Mouse (Mus musculus) testis, adult 2 months (tissue): ENCODE measurements at regions not wholly inside any gene's neighbourhood (a gene's known extent, or its start where the extent isn't known, plus 50 kb on each side); places are given as distances from the start of the nearest gene placed in this dataset.

Experiments used
- CTCF ChIP-seq: fragments of 200-500 bp; IDR thresholded peaks from 2 replicates; pipeline ENCODE4 v1.5.1; 2012; ENCODE audit warnings: low read depth, mild to moderate bottlenecking, inconsistent platforms, low read length, moderate library complexity; ENCODE audit not compliant: control insufficient read depth, insufficient read depth, insufficient replicate concordance
- POLR2A ChIP-seq: fragments of 200-500 bp; IDR thresholded peaks from 2 replicates; pipeline ENCODE4 v1.6.1; 2012; ENCODE audit warnings: low read depth, mild to moderate bottlenecking, inconsistent platforms, low read length, moderate library complexity; ENCODE audit not compliant: control insufficient read depth

DNA sequence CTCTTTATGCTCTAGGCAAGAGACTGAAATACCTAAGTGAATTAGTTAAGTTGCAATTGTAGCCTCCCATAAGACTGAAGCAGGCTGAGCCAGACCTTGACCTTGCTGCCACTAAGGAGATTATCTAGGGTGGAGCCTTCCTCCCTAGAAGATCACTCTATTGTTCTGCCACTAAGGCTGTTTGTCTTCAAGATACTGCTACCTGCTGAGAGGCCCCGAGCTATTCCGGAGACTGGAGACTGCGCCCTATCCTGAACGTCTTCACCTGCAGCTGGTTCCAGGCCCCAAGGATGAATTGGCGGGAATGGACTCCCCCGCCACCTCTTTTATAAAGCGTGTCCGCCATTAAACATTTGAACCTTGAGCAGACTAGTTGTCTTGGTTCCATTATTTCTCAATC, 237.8 kb upstream of the Tle4 start:
- TF ChIP-seq CTCF (no peak), POLR2A (no peak)
